Mouse (Mus musculus) frontal cortex, postnatal 10 days (tissue): ENCODE results near the gene Pacrg.

Experiments
- DNase-seq, 2 experiments: peaks; one replicate each; pipeline ENCODE4 v3.0.0; 2022; ENCODE audit warnings: low spot score in 2 of 2, mixed read lengths in 1 of 2

Gene Pacrg

GRCm38 (mm10) chr17:10410597-10411476, 429.3 kb downstream of the Pacrg start:
- no peak for DNase-seq

GRCm38 (mm10) chr17:10408681-10409081, 431.4 kb downstream of the Pacrg start:
- no peak for DNase-seq

GRCm38 (mm10) chr17:10407031-10407722, 432.9 kb downstream of the Pacrg start:
- no peak for DNase-seq

- no peak for DNase-seq
Observed at GRCm38 (mm10) chr17:10406311-10406710, 433.8 kb downstream of the Pacrg start.

GRCm38 (mm10) chr17:10405906-10406305, 434.2 kb downstream of the Pacrg start:
- DNase-seq: no peak

GRCm38 (mm10) chr17:10403186-10403585, 436.9 kb downstream of the Pacrg start:
- no peak for DNase-seq

GRCm38 (mm10) chr17:10402064-10402640, 438.0 kb downstream of the Pacrg start:
- no peak for DNase-seq

- no peak for DNase-seq
Observed at GRCm38 (mm10) chr17:10401529-10401928, 438.6 kb downstream of the Pacrg start.

- no peak for DNase-seq
Observed at GRCm38 (mm10) chr17:10399706-10400105, 440.4 kb downstream of the Pacrg start.

- no peak for DNase-seq
Observed at GRCm38 (mm10) chr17:10398871-10399270, 441.2 kb downstream of the Pacrg start.

GRCm38 (mm10) chr17:10397924-10398627, 442.0 kb downstream of the Pacrg start:
- DNase-seq: no peak

- DNase-seq: no peak
Observed at GRCm38 (mm10) chr17:10397336-10397735, 442.8 kb downstream of the Pacrg start.

GRCm38 (mm10) chr17:10396863-10397262, 443.2 kb downstream of the Pacrg start:
- DNase-seq: no peak

GRCm38 (mm10) chr17:10394855-10395254, 445.3 kb downstream of the Pacrg start:
- DNase-seq: peak; percentile 69 to 79

- DNase-seq: no peak
Observed at GRCm38 (mm10) chr17:10393766-10394165, 446.3 kb downstream of the Pacrg start.

- DNase-seq: no peak
Observed at GRCm38 (mm10) chr17:10392342-10393034, 447.6 kb downstream of the Pacrg start.

- peak; percentile 43 to 66 for DNase-seq
Observed at GRCm38 (mm10) chr17:10390232-10391172, 449.6 kb downstream of the Pacrg start.

GRCm38 (mm10) chr17:10389740-10390139, 450.4 kb downstream of the Pacrg start:
- no peak for DNase-seq

GRCm38 (mm10) chr17:10386548-10386947, 453.6 kb downstream of the Pacrg start:
- DNase-seq: no peak

GRCm38 (mm10) chr17:10383406-10383805, 456.7 kb downstream of the Pacrg start:
- no peak for DNase-seq
